Mouse (Mus musculus): ENCODE data around the gene Babam2.

GRCm38 (mm10) chr5:31831587-31831986 is 134.1 kb downstream of the Babam2 start:
- TF ChIP-seq GATA1 (IDR thresholded peaks at IDR 0.05; ENCODE audit: low read length): no peak
- no peak for TF ChIP-seq TAL1 (IDR thresholded peaks at IDR 0.05; ENCODE audit: low read length)

Data from erythroblast, embryonic 14.5 days (primary cell).